Mouse (Mus musculus) macrophage (primary cell): ENCODE measurements around the gene Vash2. TPM values are rescaled to one million over a fixed set of nuclear protein-coding genes. Genes with fewer than 3 reads are reported as not detected.

Source experiments
- H3K27ac ChIP-seq: fragments of 350-480 bp; formaldehyde crosslinking; 2 replicates; pipeline ENCODE4 v1.9.0; 2021
- H3K36me3 ChIP-seq: fragments of 350-480 bp; formaldehyde crosslinking; 2 replicates; pipeline ENCODE4 v1.9.0; 2021; ENCODE audit errors: inconsistent target
- H3K4me3 ChIP-seq: fragments of 350-480 bp; formaldehyde crosslinking; 2 replicates; pipeline ENCODE4 v1.9.0; 2021; ENCODE audit errors: inconsistent target
- H3K79me2 ChIP-seq: fragments of 350-480 bp; formaldehyde crosslinking; 2 replicates; pipeline ENCODE4 v1.9.0; 2021; ENCODE audit errors: inconsistent target
- WGBS: methylation state at CpG from one replicate; pipeline ENCODE4 v1.1.7; 2026; ENCODE audit warnings: inconsistent platforms; ENCODE audit not compliant: missing documents; 5-methylcytosine and 5-hydroxymethylcytosine counted together
- polyA plus RNA-seq: library from polyadenylated mRNA; stranded (reverse); fragments of 250-400 nt; gene quantifications from 3 replicates; pipeline ENCODE4 v1.2.4, GENCODE M21; 2018; ENCODE audit warnings: inconsistent platforms
- total RNA-seq, 78 experiments: library from RNA; depleted of rRNA; stranded (reverse); fragments of 250-400 nt; gene quantifications; 1 replicate in 9 of 78; 2 replicates in 24 of 78; 3 replicates in 43 of 78; 4 replicates in 2 of 78; pipeline ENCODE4 v1.2.4; 2018; ENCODE audit warnings: inconsistent platforms in 56 of 78

Gene Vash2
- 1 to 10 TPM in 11 of 26 experiments, under 1 TPM in 14, not detected in 1; 0.15 to 7.6 (median 0.91) TPM for total RNA-seq (2018; cell fraction: chromatin; rRNA removed)
- total RNA-seq (2018; cell fraction: cytosol; rRNA removed) = 1 to 10 TPM in 12 of 26 experiments, under 1 TPM in 14; 0.38 to 3.7 (median 0.87) TPM
- total RNA-seq (2018; cell fraction: nucleus; rRNA removed) = 1 to 10 TPM in 12 of 26 experiments, under 1 TPM in 14; 0.14 to 6.1 (median 0.99) TPM
- polyA plus RNA-seq = 1.9 to 3.0 TPM (median 2.0 TPM) in 3 replicates

DNA sequence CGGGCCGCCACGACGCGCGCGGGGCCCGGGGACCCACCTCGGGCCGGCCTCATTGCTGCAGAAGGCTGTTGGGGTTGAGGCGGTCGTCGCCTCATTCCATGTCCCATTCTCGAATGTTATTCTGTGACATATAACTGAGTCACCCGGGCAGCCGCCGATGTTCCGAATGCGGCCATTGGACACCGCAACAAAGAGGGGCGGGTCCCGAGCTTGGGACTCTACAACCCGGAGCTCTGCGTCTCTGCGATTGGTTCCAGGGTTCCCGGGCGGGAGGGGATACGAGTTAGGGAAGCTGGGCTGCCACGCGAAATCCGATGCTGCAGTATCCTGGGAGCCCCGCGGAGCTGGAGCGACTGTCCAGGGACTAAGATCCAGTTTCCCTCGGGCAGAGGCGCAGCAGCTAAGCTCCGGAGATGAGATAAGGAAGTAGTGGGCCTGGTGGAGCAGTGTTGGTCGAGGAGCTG, at the start of gene Vash2:
Gene Vash2 (minus strand): TSS at position 197 of the 464 bp plus-strand sequence.
- Histone ChIP-seq H3K4me3 (peak within 1 kb of the TSS; percentile 20), H3K27ac (no peak within 1 kb of the TSS), H3K79me2 (no peaks in the 10 kb centered on the region), H3K36me3 (no peaks in the 10 kb centered on the region)
- WGBS = 2% methylated on average over 37 of the region's 38 CpGs

GRCm38 (mm10) chr1:191026021-191026713, 47.1 kb upstream of the Vash2 start, which contains the start of gene Flvcr1:
TSS of gene Flvcr1 (minus strand) at chr1:191026158.
- Histone ChIP-seq H3K27ac (peak within 1 kb of the TSS; percentile 58), H3K4me3 (peak within 1 kb of the TSS; percentile 78), H3K79me2 (peaks cover 39% of the 10 kb centered on the region), H3K36me3 (0 out of 2 replicates have a peak, but pooled peaks cover 8% of the 10 kb centered on the region)
- WGBS = 1% methylated on average over 49 of the region's 50 CpGs

DNA sequence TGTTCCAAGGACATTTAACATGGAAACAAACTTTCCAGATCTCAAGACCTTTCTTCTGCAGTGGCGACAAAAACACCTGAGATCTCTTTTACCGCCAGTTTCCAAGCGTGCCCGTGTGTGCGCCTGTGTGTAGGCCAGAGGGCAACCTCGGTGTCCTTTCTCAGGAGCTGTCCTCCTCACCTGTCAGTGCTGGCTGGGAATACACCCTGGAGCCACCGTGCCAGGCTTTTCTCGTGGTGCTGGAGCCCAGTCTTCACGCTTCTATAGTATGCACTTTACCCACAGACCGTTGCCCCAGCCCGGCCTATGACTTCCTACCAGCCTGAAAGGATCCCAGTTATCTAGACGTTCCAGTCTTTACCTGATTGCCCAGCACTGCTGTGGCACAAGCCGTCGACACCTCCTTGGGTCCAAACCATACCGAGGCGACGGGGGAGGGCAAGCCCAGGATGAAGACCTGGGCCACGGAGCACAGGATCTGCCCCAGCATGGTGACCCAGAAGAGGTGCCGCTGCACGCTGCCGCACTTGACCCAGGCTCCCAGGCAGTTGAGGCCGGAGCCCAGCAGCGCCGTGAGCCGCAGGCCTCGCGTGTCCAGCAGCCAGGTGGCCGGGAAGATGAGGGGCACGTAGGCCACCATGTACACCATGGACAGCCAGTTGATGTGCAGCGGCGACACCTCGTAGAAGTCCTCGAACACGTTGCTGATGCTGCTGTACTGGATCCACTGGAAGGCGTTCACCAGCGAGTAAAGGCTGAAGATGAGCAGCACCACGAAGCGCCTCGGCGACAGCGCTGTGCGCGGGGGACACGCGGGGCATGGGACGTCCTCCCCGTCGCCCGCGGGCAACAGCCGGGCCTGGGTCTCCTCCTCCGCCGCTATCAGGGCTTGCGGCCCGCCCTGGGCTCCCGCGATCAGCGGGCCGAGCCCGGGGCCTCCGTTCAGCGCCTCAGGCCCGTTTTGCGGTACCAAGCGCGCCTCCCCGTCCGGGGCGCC, 46.2 kb upstream of the Vash2 start:
- 12% methylated on average over 65 of the region's 69 CpGs for WGBS
- Histone ChIP-seq H3K36me3 (0 out of 2 replicates have a peak, but pooled peaks cover 8% of the 10 kb centered on the region), H3K27ac (peak overlapping the region; percentile 56), H3K4me3 (peak overlapping the region; percentile 78), H3K79me2 (peaks cover 47% of the 10 kb centered on the region)

DNA sequence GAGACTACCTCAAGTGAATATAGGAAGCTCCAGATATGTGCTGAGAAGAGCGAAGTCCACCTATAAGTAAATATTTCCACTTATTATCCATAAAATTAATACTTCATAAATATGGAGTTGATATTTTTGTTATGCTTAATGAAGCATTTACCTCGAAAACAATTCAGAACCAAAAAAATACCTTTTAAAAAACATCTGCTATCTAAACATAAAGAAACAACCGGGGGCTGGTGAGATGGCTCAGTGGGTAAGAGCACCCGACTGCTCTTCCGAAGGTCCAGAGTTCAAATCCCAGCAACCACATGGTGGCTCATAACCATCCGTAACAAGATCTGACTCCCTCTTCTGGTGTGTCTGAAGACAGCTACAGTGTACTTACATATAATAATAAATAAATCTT, 44.7 kb upstream of the Vash2 start:
- Histone ChIP-seq H3K79me2 (peaks cover 62% of the 10 kb centered on the region), H3K27ac (peak overlapping the region; percentile 45), H3K36me3 (peaks cover 19% of the 10 kb centered on the region; the same call in 1 of the 2 replicates), H3K4me3 (peak overlapping the region; percentile 78)
- 89% methylated on average over 1 of the region's 6 CpGs for WGBS

- Histone ChIP-seq H3K4me3 (peak overlapping the region; percentile 78; the same call in 1 of the 2 replicates), H3K79me2 (peaks cover 69% of the 10 kb centered on the region), H3K36me3 (peaks cover 23% of the 10 kb centered on the region; the same call in 1 of the 2 replicates), H3K27ac (peak overlapping the region; percentile 45)
- WGBS = 0% methylated on average over 1 of the region's 2 CpGs
These were observed 44.0 kb upstream of the Vash2 start for GRCm38 (mm10) chr1:191023140-191023539.

GRCm38 (mm10) chr1:191021016-191021415, 41.9 kb upstream of the Vash2 start:
- no peak overlapping the region for H3K4me3 ChIP-seq
- H3K36me3 ChIP-seq = peaks cover 33% of the 10 kb centered on the region; the same call in 1 of the 2 replicates
- WGBS = 52% methylated on average over 7 of the region's 7 CpGs
- peaks cover 90% of the 10 kb centered on the region for H3K79me2 ChIP-seq
- peak overlapping the region; percentile 22 for H3K27ac ChIP-seq

GRCm38 (mm10) chr1:191020217-191020924, 41.3 kb upstream of the Vash2 start:
- Histone ChIP-seq H3K27ac (peak overlapping the region; percentile 22), H3K4me3 (no peak overlapping the region), H3K79me2 (peaks cover 93% of the 10 kb centered on the region), H3K36me3 (peaks cover 37% of the 10 kb centered on the region; the same call in 1 of the 2 replicates)
- WGBS = 97% methylated on average over 3 of the region's 3 CpGs

GRCm38 (mm10) chr1:191019803-191020202, 40.7 kb upstream of the Vash2 start:
- Histone ChIP-seq H3K27ac (no peak overlapping the region), H3K4me3 (no peak overlapping the region), H3K79me2 (peaks cover 93% of the 10 kb centered on the region), H3K36me3 (peaks cover 42% of the 10 kb centered on the region)
- 94% methylated on average over 5 of the region's 5 CpGs for WGBS

DNA sequence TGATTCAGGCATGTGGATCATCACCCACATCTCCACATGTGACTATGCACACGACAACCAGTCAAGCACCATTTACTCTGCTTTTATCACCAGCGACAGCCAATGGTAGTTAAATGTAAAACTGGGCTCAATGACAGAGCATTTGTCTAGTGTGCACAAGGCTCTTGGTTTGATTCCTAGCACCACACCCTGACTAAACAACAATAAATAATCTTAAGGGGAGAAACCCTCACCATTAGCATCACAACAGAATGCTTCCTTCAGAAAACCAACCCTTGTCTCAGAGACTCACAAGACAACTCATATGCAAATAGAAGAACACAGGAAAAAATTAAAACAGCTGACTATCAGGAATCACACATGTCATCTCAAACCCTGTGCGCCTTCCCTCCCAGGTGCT, 35.2 kb upstream of the Vash2 start:
- WGBS = 93% methylated on average over 3 of the region's 3 CpGs
- H3K79me2 ChIP-seq = peaks cover 55% of the 10 kb centered on the region
- peaks cover 75% of the 10 kb centered on the region for H3K36me3 ChIP-seq
- no peak overlapping the region for H3K4me3 ChIP-seq
- H3K27ac ChIP-seq = no peak overlapping the region

DNA sequence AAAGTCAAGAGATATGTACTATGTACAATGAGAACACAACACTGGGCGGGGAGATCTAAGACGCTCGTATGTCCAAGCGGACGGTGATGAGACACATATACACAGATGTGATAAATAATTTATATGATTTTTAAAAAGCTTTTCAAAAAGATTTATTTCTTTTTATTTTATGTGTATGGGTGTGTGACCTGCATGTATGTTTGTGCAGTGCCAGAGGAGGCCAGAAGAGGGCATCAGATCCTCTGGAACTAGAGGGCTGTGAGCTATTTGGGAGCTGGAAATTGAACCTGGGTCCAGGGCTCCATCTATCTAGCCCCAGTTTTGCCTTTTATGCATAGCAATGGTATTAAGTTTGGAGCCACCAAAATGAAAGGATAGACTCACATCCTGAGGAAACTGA, 29.6 kb upstream of the Vash2 start:
- Histone ChIP-seq H3K36me3 (peaks cover 82% of the 10 kb centered on the region), H3K27ac (no peak overlapping the region), H3K4me3 (no peak overlapping the region), H3K79me2 (no peaks in the 10 kb centered on the region)
- 93% methylated on average over 5 of the region's 5 CpGs for WGBS

DNA sequence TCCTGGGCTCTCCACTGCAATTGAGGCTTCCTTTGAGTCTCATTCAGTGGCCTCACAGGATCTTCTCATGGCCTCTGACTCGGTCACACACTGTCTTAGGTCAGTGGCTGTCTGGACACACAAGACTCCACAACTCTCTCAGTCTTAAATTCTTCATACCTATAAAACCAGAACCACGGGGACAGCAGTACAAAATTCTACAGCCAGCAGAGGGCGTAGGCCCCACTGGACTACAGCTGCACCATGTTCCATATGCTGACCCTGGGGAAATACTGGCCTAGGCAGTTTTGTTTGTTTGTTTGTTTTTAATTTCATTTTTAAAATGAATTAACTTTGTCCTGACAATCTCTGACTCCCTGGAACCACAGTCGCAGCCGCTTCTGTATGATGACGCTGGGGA, 23.1 kb upstream of the Vash2 start:
- H3K36me3 ChIP-seq = peaks cover 26% of the 10 kb centered on the region
- no peak overlapping the region for H3K27ac ChIP-seq
- no peak overlapping the region for H3K4me3 ChIP-seq
- 80% methylated on average over 5 of the region's 6 CpGs for WGBS
- no peaks in the 10 kb centered on the region for H3K79me2 ChIP-seq

- 100% methylated on average over 3 of the region's 3 CpGs for WGBS
- H3K36me3 ChIP-seq = peaks cover 22% of the 10 kb centered on the region
- H3K79me2 ChIP-seq = no peaks in the 10 kb centered on the region
- no peak overlapping the region for H3K4me3 ChIP-seq
- no peak overlapping the region for H3K27ac ChIP-seq
These were observed 21.6 kb upstream of the Vash2 start for GRCm38 (mm10) chr1:191000686-191001085.

DNA sequence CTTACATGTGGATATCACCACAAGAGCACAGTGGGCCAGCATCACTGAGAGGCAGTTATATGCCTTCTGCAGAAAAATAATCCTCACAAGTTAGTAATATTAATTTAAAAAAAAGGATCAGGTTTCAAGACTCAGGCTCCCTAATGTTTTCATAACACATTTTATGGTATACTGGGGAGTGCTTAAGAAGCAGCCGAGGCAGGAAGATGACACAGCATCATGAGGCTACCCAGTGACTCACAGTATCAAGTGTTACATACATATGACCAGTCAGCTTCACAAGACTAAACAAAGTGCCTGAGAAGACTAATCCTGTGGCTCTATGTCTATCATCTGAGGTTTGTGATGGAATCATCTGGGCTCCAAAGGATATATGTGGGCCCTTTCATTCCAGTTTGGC, 18.9 kb upstream of the Vash2 start:
- Histone ChIP-seq H3K79me2 (no peaks in the 10 kb centered on the region), H3K27ac (peak overlapping the region; percentile 97), H3K36me3 (no peaks in the 10 kb centered on the region), H3K4me3 (no peak overlapping the region)
- 7% methylated on average over 1 of the region's 1 CpGs for WGBS
